Mouse (Mus musculus): ENCODE data around the gene Gstm2. TPM values are rescaled to one million over a fixed set of nuclear protein-coding genes. Genes with fewer than 3 reads are reported as not detected.
"Not testable (repeated sequence)": the region's sequence is repeated elsewhere in the genome, so short reads cannot be mapped to it uniquely, and the experiment has no call there.

Gstm2 gene
- polyA plus RNA-seq, 1 experiment from 2014 or later = 46.6 TPM

GRCm38 (mm10) chr3:107965592-107965991 is 20.7 kb downstream of the Gstm2 start:
- WGBS = 66% methylated on average over 1 of the region's 1 CpGs
- no peaks in the 10 kb centered on the region for H3K36me3 ChIP-seq

GRCm38 (mm10) chr3:107964656-107965308 is 21.5 kb downstream of the Gstm2 start:
- H3K4me3 ChIP-seq = no peak overlapping the region
- no peaks in the 10 kb centered on the region; the same call in 1 of the 2 replicates for H3K27me3 ChIP-seq
- H3K27ac ChIP-seq = no peak overlapping the region
- H3K4me2 ChIP-seq = no peak overlapping the region
- no peaks in the 10 kb centered on the region for H3K36me3 ChIP-seq
- H3K4me1 ChIP-seq = no peaks in the 10 kb centered on the region
- peak; percentile 15; the same call in 1 of the 2 replicates for ATAC-seq (ENCODE audit: insufficient number of reproducible peaks, insufficient read depth, low FRiP score, low TSS enrichment, low read depth)
- 66% methylated on average over 5 of the region's 5 CpGs for WGBS
- H3K9ac ChIP-seq = no peak overlapping the region
- H3K9me3 ChIP-seq = no peaks in the 10 kb centered on the region

More at GRCm38 (mm10) chr3:107965592-107965991, 20.7 kb downstream of the Gstm2 start:
- Histone ChIP-seq H3K27me3 (no peaks in the 10 kb centered on the region; the same call in 1 of the 2 replicates), H3K9ac (no peak overlapping the region), H3K4me1 (no peaks in the 10 kb centered on the region), H3K4me3 (no peak overlapping the region), H3K4me2 (no peak overlapping the region), H3K9me3 (no peaks in the 10 kb centered on the region), H3K27ac (no peak overlapping the region)
- no peak for ATAC-seq (ENCODE audit: insufficient number of reproducible peaks, insufficient read depth, low FRiP score, low TSS enrichment, low read depth)

- ATAC-seq (ENCODE audit: insufficient number of reproducible peaks, insufficient read depth, low FRiP score, low TSS enrichment, low read depth) = no peak
- 83% methylated on average over 4 of the region's 4 CpGs for WGBS
- no peak overlapping the region for H3K4me2 ChIP-seq
- no peaks in the 10 kb centered on the region for H3K9me3 ChIP-seq
- H3K27ac ChIP-seq = no peak overlapping the region
- H3K27me3 ChIP-seq = no peaks in the 10 kb centered on the region
- no peak overlapping the region for H3K4me3 ChIP-seq
- no peaks in the 10 kb centered on the region for H3K4me1 ChIP-seq
- no peak overlapping the region for H3K9ac ChIP-seq
- H3K36me3 ChIP-seq = no peaks in the 10 kb centered on the region
These were observed 22.2 kb downstream of the Gstm2 start for GRCm38 (mm10) chr3:107964026-107964425.

- H3K27ac ChIP-seq; H3K4me3 ChIP-seq; H3K36me3 ChIP-seq; ATAC-seq (ENCODE audit: insufficient number of reproducible peaks, insufficient read depth, low FRiP score, low TSS enrichment, low read depth); H3K27me3 ChIP-seq; H3K4me2 ChIP-seq; H3K4me1 ChIP-seq; H3K9me3 ChIP-seq; H3K9ac ChIP-seq: not testable (repeated sequence)
- 85% methylated on average over 9 of the region's 9 CpGs for WGBS
These were observed 31.0 kb downstream of the Gstm2 start for GRCm38 (mm10) chr3:107955260-107955659.

GRCm38 (mm10) chr3:107953906-107954305 is 32.3 kb downstream of the Gstm2 start:
- no peaks in the 10 kb centered on the region for H3K27me3 ChIP-seq
- no peak overlapping the region for H3K9ac ChIP-seq
- H3K9me3 ChIP-seq = no peaks in the 10 kb centered on the region
- no peak overlapping the region for H3K4me2 ChIP-seq
- no peak overlapping the region for H3K4me3 ChIP-seq
- 0 out of 2 replicates have a peak, but pooled peaks cover 3% of the 10 kb centered on the region for H3K4me1 ChIP-seq
- no peaks in the 10 kb centered on the region for H3K36me3 ChIP-seq
- H3K27ac ChIP-seq = no peak overlapping the region
- WGBS = 93% methylated on average over 5 of the region's 5 CpGs
- ATAC-seq (ENCODE audit: insufficient number of reproducible peaks, insufficient read depth, low FRiP score, low TSS enrichment, low read depth) = no peak

GRCm38 (mm10) chr3:107953328-107953755 is 32.9 kb downstream of the Gstm2 start:
- Histone ChIP-seq H3K4me2 (no peak overlapping the region), H3K27ac (no peak overlapping the region), H3K9me3 (no peaks in the 10 kb centered on the region), H3K27me3 (no peaks in the 10 kb centered on the region), H3K4me1 (0 out of 2 replicates have a peak, but pooled peaks cover 3% of the 10 kb centered on the region), H3K36me3 (no peaks in the 10 kb centered on the region), H3K4me3 (no peak overlapping the region), H3K9ac (no peak overlapping the region)
- WGBS = 18% methylated on average over 6 of the region's 6 CpGs
- ATAC-seq (ENCODE audit: insufficient number of reproducible peaks, insufficient read depth, low FRiP score, low TSS enrichment, low read depth) = no peak

- no peak overlapping the region for H3K4me2 ChIP-seq
- no peak overlapping the region for H3K4me3 ChIP-seq
- no peak for ATAC-seq (ENCODE audit: insufficient number of reproducible peaks, insufficient read depth, low FRiP score, low TSS enrichment, low read depth)
- H3K9me3 ChIP-seq = no peaks in the 10 kb centered on the region
- H3K4me1 ChIP-seq = no peaks in the 10 kb centered on the region
- H3K27me3 ChIP-seq = no peaks in the 10 kb centered on the region
- H3K9ac ChIP-seq = no peak overlapping the region
- 86% methylated on average over 11 of the region's 11 CpGs for WGBS
- H3K27ac ChIP-seq = no peak overlapping the region
- H3K36me3 ChIP-seq = no peaks in the 10 kb centered on the region
These were observed 35.7 kb downstream of the Gstm2 start for GRCm38 (mm10) chr3:107950531-107950930.

- H3K9me3 ChIP-seq; H3K4me2 ChIP-seq; H3K9ac ChIP-seq; H3K27me3 ChIP-seq; ATAC-seq (ENCODE audit: insufficient number of reproducible peaks, insufficient read depth, low FRiP score, low TSS enrichment, low read depth); H3K4me3 ChIP-seq; H3K4me1 ChIP-seq; H3K27ac ChIP-seq; H3K36me3 ChIP-seq: not testable (repeated sequence)
- WGBS = 88% methylated on average over 1 of the region's 1 CpGs
These were observed 36.8 kb downstream of the Gstm2 start for GRCm38 (mm10) chr3:107949461-107949860.

GRCm38 (mm10) chr3:107945729-107946128 is 40.5 kb downstream of the Gstm2 start:
- no peak overlapping the region for H3K27ac ChIP-seq
- H3K4me1 ChIP-seq = peaks cover 5% of the 10 kb centered on the region; the same call in 1 of the 2 replicates
- no peaks in the 10 kb centered on the region for H3K27me3 ChIP-seq
- no peak for ATAC-seq (ENCODE audit: insufficient number of reproducible peaks, insufficient read depth, low FRiP score, low TSS enrichment, low read depth)
- H3K9me3 ChIP-seq = no peaks in the 10 kb centered on the region
- H3K9ac ChIP-seq = no peak overlapping the region
- H3K4me2 ChIP-seq = no peak overlapping the region
- no peaks in the 10 kb centered on the region for H3K36me3 ChIP-seq
- WGBS = 51% methylated on average over 4 of the region's 4 CpGs
- H3K4me3 ChIP-seq = no peak overlapping the region

- Histone ChIP-seq H3K9me3 (no peaks in the 10 kb centered on the region), H3K4me2 (peak within 1 kb of the TSS; percentile 56), H3K27me3 (no peaks in the 10 kb centered on the region), H3K9ac (peak within 1 kb of the TSS; percentile 58; the same call in 1 of the 2 replicates), H3K4me1 (peaks cover 5% of the 10 kb centered on the region; the same call in 1 of the 2 replicates), H3K27ac (no peak within 1 kb of the TSS), H3K4me3 (peak within 1 kb of the TSS; percentile 34), H3K36me3 (no peaks in the 10 kb centered on the region)
- peak; percentile 62; the same call in 1 of the 2 replicates for ATAC-seq (ENCODE audit: insufficient number of reproducible peaks, insufficient read depth, low FRiP score, low TSS enrichment, low read depth)
- 18% methylated on average over 20 of the region's 20 CpGs for WGBS
These were observed 42.8 kb downstream of the Gstm2 start, which contains the start of gene Gstm6 for GRCm38 (mm10) chr3:107943239-107943990. Gene Gstm6 (minus strand): TSS chr3:107943749.

- Histone ChIP-seq H3K4me1 (peaks cover 5% of the 10 kb centered on the region; the same call in 1 of the 2 replicates), H3K9me3 (no peaks in the 10 kb centered on the region), H3K36me3 (no peaks in the 10 kb centered on the region), H3K4me2 (no peak overlapping the region), H3K27ac (no peak overlapping the region), H3K27me3 (no peaks in the 10 kb centered on the region), H3K4me3 (no peak overlapping the region), H3K9ac (no peak overlapping the region)
- ATAC-seq (ENCODE audit: insufficient number of reproducible peaks, insufficient read depth, low FRiP score, low TSS enrichment, low read depth) = no peak
- 73% methylated on average over 4 of the region's 4 CpGs for WGBS
These were observed 45.0 kb downstream of the Gstm2 start for GRCm38 (mm10) chr3:107941261-107941660.

GRCm38 (mm10) chr3:107940524-107940923 is 45.7 kb downstream of the Gstm2 start:
- WGBS = 64% methylated on average over 7 of the region's 7 CpGs

More at GRCm38 (mm10) chr3:107940524-107940923, 45.7 kb downstream of the Gstm2 start:
- Histone ChIP-seq H3K27ac (no peak overlapping the region), H3K4me3 (no peak overlapping the region), H3K4me1 (peaks cover 5% of the 10 kb centered on the region; the same call in 1 of the 2 replicates), H3K36me3 (no peaks in the 10 kb centered on the region), H3K27me3 (no peaks in the 10 kb centered on the region), H3K9ac (no peak overlapping the region), H3K4me2 (no peak overlapping the region), H3K9me3 (no peaks in the 10 kb centered on the region)
- no peak for ATAC-seq (ENCODE audit: insufficient number of reproducible peaks, insufficient read depth, low FRiP score, low TSS enrichment, low read depth)
